Mouse (Mus musculus) myocyte (in vitro differentiated cells): ENCODE data around the gene Pwp1. TPM values are rescaled to one million over a fixed set of nuclear protein-coding genes. Genes with fewer than 3 reads are reported as not detected.

Source experiments
- H3K27me3 ChIP-seq: one replicate; pipeline ENCODE4 v1.6.1; 2011; ENCODE audit not compliant: control insufficient read depth, insufficient read depth, insufficient read length
- H3K36me3 ChIP-seq: one replicate; pipeline ENCODE4 v1.6.1; 2011; ENCODE audit not compliant: control insufficient read depth, insufficient read depth
- H3K4me2 ChIP-seq: one replicate; pipeline ENCODE4 v1.6.1; 2011; ENCODE audit warnings: low read depth, control low read depth
- H3K4me3 ChIP-seq: one replicate; pipeline ENCODE4 v1.5.1; 2011; ENCODE audit warnings: mild to moderate bottlenecking, control low read depth, moderate library complexity
- H3K79me2 ChIP-seq: one replicate; pipeline ENCODE4 v1.6.1; 2011; ENCODE audit not compliant: control insufficient read depth, insufficient read depth
- H3ac ChIP-seq: one replicate; pipeline ENCODE4 v1.6.1; 2011; ENCODE audit not compliant: control insufficient read depth, insufficient read length
- CEBPB ChIP-seq: IDR thresholded peaks from 2 replicates; pipeline ENCODE4 v1.6.1; 2011; ENCODE audit warnings: mild to moderate bottlenecking, moderate library complexity; ENCODE audit not compliant: poor library complexity, insufficient read depth, severe bottlenecking
- E2F4 ChIP-seq: IDR thresholded peaks from one replicate; pipeline ENCODE4 v1.6.1; 2011; ENCODE audit warnings: mild to moderate bottlenecking, control low read depth, moderate library complexity; ENCODE audit not compliant: insufficient read depth
- MAX ChIP-seq: IDR thresholded peaks from one replicate; pipeline ENCODE4 v1.6.1; 2011; ENCODE audit warnings: low read depth, mild to moderate bottlenecking, control low read depth
- MYOD1 ChIP-seq, 3 experiments: IDR thresholded peaks; one replicate each; pipeline ENCODE4 v1.6.1; 2011; ENCODE audit warnings: control low read depth in 2 of 3, low read depth in 2 of 3, mild to moderate bottlenecking in 2 of 3, moderate library complexity in 1 of 3; ENCODE audit not compliant: insufficient read length in 2 of 3, control insufficient read depth in 1 of 3
- MYOG ChIP-seq, 3 experiments: IDR thresholded peaks; one replicate each; pipeline ENCODE4 v1.6.1; 2011; ENCODE audit warnings: control low read depth in 2 of 3, low read depth in 2 of 3, mild to moderate bottlenecking in 2 of 3; ENCODE audit not compliant: insufficient read length in 2 of 3, control insufficient read depth in 1 of 3, insufficient read depth in 1 of 3
- POLR2A ChIP-seq: IDR thresholded peaks from one replicate; pipeline ENCODE4 v1.6.1; 2011; ENCODE audit warnings: low read depth, mild to moderate bottlenecking, control low read depth, moderate library complexity; ENCODE audit not compliant: insufficient read length
- POLR2AphosphoS2 ChIP-seq: IDR thresholded peaks from one replicate; pipeline ENCODE4 v1.6.1; 2011; ENCODE audit warnings: low read depth, control low read depth; ENCODE audit not compliant: insufficient read length
- REST ChIP-seq: IDR thresholded peaks from one replicate; pipeline ENCODE4 v1.6.1; 2011; ENCODE audit warnings: mild to moderate bottlenecking, control low read depth, moderate library complexity; ENCODE audit not compliant: insufficient read depth, insufficient read length
- SRF ChIP-seq: IDR thresholded peaks from one replicate; pipeline ENCODE4 v1.6.1; 2011; ENCODE audit warnings: low read depth; ENCODE audit not compliant: control insufficient read depth, insufficient read length
- TCF12 ChIP-seq: IDR thresholded peaks from one replicate; pipeline ENCODE4 v1.6.1; 2011; ENCODE audit warnings: mild to moderate bottlenecking, control low read depth; ENCODE audit not compliant: poor library complexity, insufficient read depth, severe bottlenecking
- TCF3 ChIP-seq: IDR thresholded peaks from one replicate; pipeline ENCODE4 v1.6.1; 2011; ENCODE audit warnings: low read depth, control low read depth; ENCODE audit not compliant: insufficient read length
- USF1 ChIP-seq: IDR thresholded peaks from one replicate; pipeline ENCODE4 v1.6.1; 2011; ENCODE audit warnings: low read depth, mild to moderate bottlenecking, control low read depth, moderate library complexity
- polyA plus RNA-seq: library from polyadenylated mRNA; unstranded; fragments of >200 nt; fragmentation: generic; extraction: Trizol; gene quantifications from one replicate; pipeline ENCODE4 v1.2.1, GENCODE M21; 2012; ENCODE audit warnings: missing spikeins

Pwp1 gene
- polyA plus RNA-seq, 1 experiment: 28.0 TPM

DNA sequence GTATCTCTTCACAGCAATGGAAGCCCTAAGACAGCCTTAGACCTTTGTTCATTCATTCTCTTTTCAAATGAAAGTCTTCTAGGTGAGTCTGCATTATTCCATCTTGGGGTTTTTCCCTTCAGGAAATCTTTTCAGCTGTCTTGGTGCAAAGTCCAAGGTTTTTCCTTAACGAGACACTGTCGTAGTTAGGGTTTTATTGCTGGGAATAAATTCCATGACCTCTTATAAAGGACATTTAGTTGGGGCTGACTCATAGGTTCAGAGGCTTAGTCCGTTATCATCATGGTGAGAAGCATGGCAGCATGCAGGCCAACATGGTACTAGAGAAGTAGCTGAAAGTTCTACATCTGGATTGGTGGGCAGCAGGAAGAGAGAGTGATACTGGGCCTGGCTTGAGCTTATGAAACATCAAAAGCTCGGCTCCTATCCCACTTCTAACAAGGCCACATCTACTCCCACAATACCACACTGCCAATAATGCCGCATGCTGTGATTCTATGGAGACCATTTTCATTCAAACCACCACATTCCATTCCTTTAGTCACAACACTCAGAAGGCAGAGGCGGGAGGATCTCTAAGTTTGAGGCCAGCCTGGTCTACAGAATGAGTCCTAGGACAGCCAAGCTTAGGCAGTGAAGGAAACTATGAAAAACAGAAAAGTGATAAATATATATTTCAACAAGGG is 107.1 kb downstream of the Pwp1 start:
- H3ac ChIP-seq: no peak overlapping the region
- peaks cover 53% of the 10 kb centered on the region for H3K36me3 ChIP-seq
- TF ChIP-seq E2F4 (no peak), MYOG (IDR thresholded peaks at IDR 0.05; ENCODE audit: control insufficient read depth in 1 of 3, insufficient read depth in 1 of 3, insufficient read length in 2 of 3, low read depth in 2 of 3) (no peak), POLR2AphosphoS2 (no peak), REST (no peak), CEBPB (no peak), SRF (no peak), POLR2A (no peak), USF1 (no peak), TCF3 (no peak), MAX (no peak), MYOD1 (IDR thresholded peaks at IDR 0.05; ENCODE audit: control insufficient read depth in 1 of 3, insufficient read length in 2 of 3, low read depth in 2 of 3) (no peak), TCF12 (no peak)
- no peak overlapping the region for H3K4me3 ChIP-seq
- H3K27me3 ChIP-seq: no peaks in the 10 kb centered on the region
- H3K79me2 ChIP-seq: no peaks in the 10 kb centered on the region
- H3K4me2 ChIP-seq: no peak overlapping the region

Other genes with a start within 250 kb of the Pwp1 start
- gene Prdm4, start 87.6 kb downstream of the Pwp1 start, polyA plus RNA-seq: 16.2 TPM
- not detected for gene Ascl4, start 98.2 kb downstream of the Pwp1 start, polyA plus RNA-seq
- gene Rtcb, start 128.3 kb downstream of the Pwp1 start, polyA plus RNA-seq: 131 TPM
- not detected for gene Bpifc, start 182.4 kb downstream of the Pwp1 start, polyA plus RNA-seq
- gene Fbxo7, start 192.5 kb downstream of the Pwp1 start, polyA plus RNA-seq: 6.9 TPM